Mouse (Mus musculus) kidney, postnatal 0 days (tissue): ENCODE results near the gene Cds2. TPM values are rescaled to one million over a fixed set of nuclear protein-coding genes. Genes with fewer than 3 reads are reported as not detected.

ENCODE experiments used
- ATAC-seq: fragments of 200-750 bp; cut with Nextera tagmentation; replicated peaks from 2 replicates; pipeline ENCODE4 v1.8.0; 2017; ENCODE audit warnings: low read depth, moderate number of reproducible peaks, moderate TSS enrichment, moderate library complexity; ENCODE audit not compliant: low FRiP score
- DNase-seq: peaks from one replicate; pipeline ENCODE4 v3.0.0-alpha.2; 2016; ENCODE audit warnings: low spot score
- H3K27ac ChIP-seq: fragments of 300-500 bp; sonication (generic); 2 replicates; pipeline ENCODE4 v1.5.1; 2014; ENCODE audit warnings: mild to moderate bottlenecking
- H3K27me3 ChIP-seq: fragments of 300-500 bp; sonication (generic); 2 replicates; pipeline ENCODE4 v1.6.1; 2014; ENCODE audit warnings: low read length, mixed read lengths; ENCODE audit not compliant: insufficient read depth
- H3K36me3 ChIP-seq: fragments of 300-500 bp; sonication (generic); 2 replicates; pipeline ENCODE4 v1.6.1; 2014; ENCODE audit warnings: low read length, mixed read lengths; ENCODE audit not compliant: insufficient read depth
- H3K4me1 ChIP-seq: fragments of 300-500 bp; sonication (generic); replicated peaks from 2 replicates; pipeline ENCODE4 v1.6.1; 2014; ENCODE audit warnings: antibody characterized with exemption, low read length, mixed read lengths; ENCODE audit not compliant: insufficient read depth
- H3K4me2 ChIP-seq: fragments of 300-500 bp; sonication (generic); 2 replicates; pipeline ENCODE4 v1.6.1; 2014; ENCODE audit warnings: mild to moderate bottlenecking, low read length, moderate library complexity, mixed read lengths
- H3K4me3 ChIP-seq: fragments of 300-500 bp; sonication (generic); replicated peaks from 2 replicates; pipeline ENCODE4 v1.5.1; 2014; ENCODE audit warnings: low read depth, low read length
- H3K9ac ChIP-seq: fragments of 300-500 bp; sonication (generic); 2 replicates; pipeline ENCODE4 v1.6.1; 2014; ENCODE audit warnings: low read depth, low read length
- H3K9me3 ChIP-seq: fragments of 300-500 bp; sonication (generic); replicated peaks from 2 replicates; pipeline ENCODE4 v1.6.1; 2016; ENCODE audit warnings: low read length, inconsistent platforms, mixed read lengths
- CTCF ChIP-seq: IDR thresholded peaks from 2 replicates; pipeline ENCODE4 v1.5.1; 2016; ENCODE audit warnings: antibody characterized with exemption, low read depth, mild to moderate bottlenecking, moderate library complexity
- WGBS: fragments of 180-500 bp; shearing (Covaris S2); extraction: QIAGEN DNeasy Blood & Tissue Kit; methylation state at CpG from one replicate; pipeline ENCODE4 v1.1.7; 2014; 5-methylcytosine and 5-hydroxymethylcytosine counted together
- polyA plus RNA-seq: library from polyadenylated mRNA; unstranded; fragments of >200 nt; fragmentation: Nextera tagmentation; extraction: Ambion mirVana; gene quantifications from 2 replicates; pipeline ENCODE4 v1.2.1, GENCODE M21; 2015

Cds2 gene
- polyA plus RNA-seq, 1 experiment from 2014 or later: 24.0 TPM

DNA sequence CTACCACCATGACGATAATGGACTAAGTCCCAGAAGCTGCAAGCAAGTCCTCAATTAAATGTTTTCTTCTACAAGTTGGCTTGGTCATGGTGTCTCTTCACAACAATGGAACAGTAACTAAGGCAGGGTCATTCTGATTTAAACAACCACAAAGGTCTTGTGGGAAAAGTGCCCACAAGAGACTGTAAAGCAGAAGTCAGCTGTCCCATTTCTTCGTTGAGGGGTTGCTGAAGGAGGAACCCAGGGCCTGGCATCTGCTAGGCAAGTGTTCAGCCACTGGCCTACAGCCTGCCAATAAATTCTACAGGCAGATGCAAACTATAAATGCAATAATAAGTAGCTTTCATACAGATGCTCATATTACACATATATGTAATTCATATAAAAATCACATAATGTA, 74.3 kb downstream of the Cds2 start:
- no peak for DNase-seq
- no peaks in the 10 kb centered on the region for H3K27me3 ChIP-seq
- no peak overlapping the region for H3K9ac ChIP-seq
- no peaks in the 10 kb centered on the region for H3K9me3 ChIP-seq
- H3K4me3 ChIP-seq: no peak overlapping the region
- H3K4me2 ChIP-seq: no peak overlapping the region
- 75% methylated on average over 2 of the region's 2 CpGs for WGBS
- no peak overlapping the region for H3K27ac ChIP-seq
- no peaks in the 10 kb centered on the region for H3K4me1 ChIP-seq
- TF ChIP-seq CTCF: no peak
- no peak for ATAC-seq
- H3K36me3 ChIP-seq: no peaks in the 10 kb centered on the region

DNA sequence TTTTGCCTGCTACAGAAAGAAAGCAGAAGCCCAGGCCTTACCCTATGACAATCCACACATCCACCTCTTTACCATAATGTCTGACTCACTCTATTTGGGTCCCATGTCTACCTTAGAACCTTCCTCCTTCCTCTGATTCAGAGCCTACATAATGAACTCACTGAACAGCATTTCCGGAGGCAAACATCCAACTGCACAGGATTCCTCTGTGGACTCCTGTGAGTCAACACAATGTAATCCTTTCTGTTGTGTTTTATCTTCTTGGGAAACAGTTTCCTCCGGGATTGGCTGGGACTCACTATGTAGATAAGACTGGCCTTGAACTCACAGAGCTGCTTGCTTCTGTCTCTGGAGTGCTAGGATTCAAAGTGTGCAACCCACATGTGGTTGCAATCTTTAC, 77.4 kb downstream of the Cds2 start:
- Histone ChIP-seq H3K4me2 (no peak overlapping the region), H3K9ac (no peak overlapping the region), H3K4me3 (no peak overlapping the region), H3K27me3 (no peaks in the 10 kb centered on the region), H3K9me3 (no peaks in the 10 kb centered on the region), H3K4me1 (no peaks in the 10 kb centered on the region), H3K27ac (no peak overlapping the region), H3K36me3 (no peaks in the 10 kb centered on the region)
- DNase-seq (no peak), ATAC-seq (no peak)
- TF ChIP-seq CTCF: no peak
- 86% methylated on average over 2 of the region's 2 CpGs for WGBS

DNA sequence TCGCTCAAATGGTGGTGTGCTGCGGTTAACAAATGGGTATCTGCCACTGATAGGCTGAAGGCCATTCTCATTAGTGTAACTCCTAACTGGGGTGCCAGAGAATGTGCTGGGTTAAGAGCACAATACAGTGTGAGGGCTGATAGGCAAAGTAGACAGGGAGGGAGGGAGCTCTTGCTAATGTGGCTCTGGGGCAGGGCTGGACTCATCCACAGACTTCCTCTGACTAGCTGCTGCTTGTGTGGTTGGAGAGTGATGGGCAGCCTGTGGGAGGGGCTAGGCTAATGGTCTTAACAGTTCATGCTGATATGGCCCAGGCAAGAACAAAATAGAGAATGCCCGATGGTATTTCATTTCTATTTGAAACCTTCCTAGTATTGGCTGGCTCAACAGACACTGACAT, 78.3 kb downstream of the Cds2 start:
- Histone ChIP-seq H3K9me3 (no peaks in the 10 kb centered on the region), H3K27me3 (no peaks in the 10 kb centered on the region), H3K27ac (no peak overlapping the region), H3K4me1 (no peaks in the 10 kb centered on the region), H3K4me3 (no peak overlapping the region), H3K4me2 (no peak overlapping the region), H3K9ac (no peak overlapping the region), H3K36me3 (no peaks in the 10 kb centered on the region)
- ATAC-seq (no peak), DNase-seq (no peak)
- TF ChIP-seq CTCF: no peak
- 95% methylated on average over 3 of the region's 3 CpGs for WGBS

DNA sequence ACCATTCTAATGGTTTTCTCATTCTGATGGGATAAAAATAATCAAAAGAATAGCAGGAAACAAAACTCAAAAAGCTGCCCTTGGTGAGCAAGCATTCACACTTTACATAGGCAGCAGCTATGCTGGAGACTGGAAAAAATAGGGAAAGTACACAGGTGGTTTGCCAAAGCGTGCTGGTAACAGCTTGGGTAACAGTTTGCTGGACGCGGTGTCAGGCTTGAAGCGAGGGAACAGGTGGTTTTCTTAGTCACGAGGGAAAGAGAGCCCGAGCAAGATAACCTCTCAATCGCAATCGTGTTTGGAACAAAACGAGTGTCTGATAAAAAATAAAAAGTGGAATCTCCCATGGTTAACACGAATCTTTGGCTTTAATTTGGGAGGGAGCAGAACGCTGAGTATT, 80.9 kb downstream of the Cds2 start:
- DNase-seq (no peak), ATAC-seq (no peak)
- H3K9ac ChIP-seq: no peak overlapping the region
- no peaks in the 10 kb centered on the region for H3K9me3 ChIP-seq
- no peak overlapping the region for H3K27ac ChIP-seq
- 90% methylated on average over 11 of the region's 11 CpGs for WGBS
- H3K4me1 ChIP-seq: no peaks in the 10 kb centered on the region
- H3K36me3 ChIP-seq: no peaks in the 10 kb centered on the region
- TF ChIP-seq CTCF: no peak
- no peak overlapping the region for H3K4me2 ChIP-seq
- no peak overlapping the region for H3K4me3 ChIP-seq
- H3K27me3 ChIP-seq: no peaks in the 10 kb centered on the region

Other genes with a start within 250 kb of the Cds2 start
- 3.0 and 3.2 TPM in 2 replicates for gene Rassf2, start 232.9 kb upstream of the Cds2 start, polyA plus RNA-seq
- 11.7 and 12.3 TPM in 2 replicates for gene Slc23a2, start 118.0 kb upstream of the Cds2 start, polyA plus RNA-seq
- gene Tmem230, start 15.3 kb upstream of the Cds2 start, polyA plus RNA-seq: 46.5 and 49.7 TPM in 2 replicates
- 166 and 187 TPM in 2 replicates for gene Pcna, start 9.8 kb upstream of the Cds2 start, polyA plus RNA-seq
- 0.08 and 0.18 TPM in 2 replicates for gene Prokr2, start 122.3 kb downstream of the Cds2 start, polyA plus RNA-seq